Mouse (Mus musculus): ENCODE results near the gene Rarres1. TPM values are rescaled to one million over a fixed set of nuclear protein-coding genes. Genes with fewer than 3 reads are reported as not detected.

The Rarres1 gene
- polyA plus RNA-seq, 1 experiment from 2014 or later, result 1.3 TPM

DNA sequence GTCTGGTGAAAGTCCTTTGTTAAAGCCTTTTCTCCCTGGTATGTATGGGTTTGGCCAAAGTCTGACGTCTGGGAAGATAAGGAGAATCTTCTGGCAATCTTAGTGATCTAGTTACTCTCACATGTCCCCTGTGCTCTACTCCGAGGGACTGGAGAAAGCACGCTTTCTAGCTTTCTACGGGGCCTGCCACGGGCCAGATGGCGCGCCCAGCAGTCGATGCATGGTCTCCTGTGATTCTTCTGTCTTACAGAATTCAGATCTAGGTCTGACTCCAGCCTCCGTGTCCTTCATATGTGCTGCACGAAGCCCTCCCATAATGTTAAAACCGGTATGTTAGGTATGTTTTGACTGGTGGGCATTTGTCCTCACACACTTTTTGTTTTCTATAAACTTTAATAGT lies 35.5 kb downstream of the Rarres1 start:
- Histone ChIP-seq H3K4me3 (ENCODE audit: low read depth, low read length) (no peak overlapping the region), H3K27me3 (ENCODE audit: control insufficient read depth, insufficient read depth, low read length) (no peaks in the 10 kb centered on the region), H3K27ac (ENCODE audit: low read depth, low read length) (no peak overlapping the region), H3K9me3 (ENCODE audit: control insufficient read depth, low read length) (no peaks in the 10 kb centered on the region), H3K36me3 (ENCODE audit: control insufficient read depth, insufficient read depth, low read length) (peaks cover 4% of the 10 kb centered on the region; the same call in 1 of the 2 replicates), H3K4me2 (replicated peaks; ENCODE audit: low read depth, low read length) (no peak overlapping the region), H3K9ac (ENCODE audit: low read depth, low read length) (no peak overlapping the region), H3K4me1 (replicated peaks; ENCODE audit: control insufficient read depth, insufficient read depth, low read length) (no peaks in the 10 kb centered on the region)
- 94% methylated on average over 11 of the region's 11 CpGs for WGBS
- no peak for ATAC-seq (ENCODE audit: low FRiP score)
- DNase-seq (ENCODE audit: low spot score), result no peak

DNA sequence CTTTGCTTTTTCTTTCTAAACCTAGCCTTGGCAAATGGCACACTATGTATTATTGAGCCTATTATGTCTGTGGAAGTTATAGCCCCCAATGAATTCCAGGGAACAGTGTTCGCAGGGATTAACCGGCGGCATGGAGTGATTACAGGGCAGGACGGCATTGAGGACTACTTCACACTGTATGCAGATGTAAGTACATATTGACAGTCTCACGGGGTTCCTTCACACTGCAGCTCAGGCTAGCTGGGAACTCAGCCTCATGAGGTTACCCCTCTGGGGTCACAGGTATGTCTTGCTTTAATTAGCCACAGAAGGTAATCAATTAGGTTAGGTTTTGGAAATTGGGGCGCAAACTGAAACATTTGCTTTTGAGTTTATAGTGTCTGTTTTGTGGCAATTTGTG lies 41.9 kb downstream of the Rarres1 start:
- Histone ChIP-seq H3K27me3 (ENCODE audit: control insufficient read depth, insufficient read depth, low read length) (no peaks in the 10 kb centered on the region), H3K9me3 (ENCODE audit: control insufficient read depth, low read length) (no peaks in the 10 kb centered on the region), H3K36me3 (ENCODE audit: control insufficient read depth, insufficient read depth, low read length) (peaks cover 6% of the 10 kb centered on the region), H3K27ac (ENCODE audit: low read depth, low read length) (no peak overlapping the region), H3K4me1 (replicated peaks; ENCODE audit: control insufficient read depth, insufficient read depth, low read length) (no peaks in the 10 kb centered on the region), H3K9ac (ENCODE audit: low read depth, low read length) (no peak overlapping the region), H3K4me3 (ENCODE audit: low read depth, low read length) (no peak overlapping the region), H3K4me2 (replicated peaks; ENCODE audit: low read depth, low read length) (no peak overlapping the region)
- ATAC-seq (ENCODE audit: low FRiP score) (no peak), DNase-seq (ENCODE audit: low spot score) (no peak)
- WGBS, result 93% methylated on average over 6 of the region's 6 CpGs

DNA sequence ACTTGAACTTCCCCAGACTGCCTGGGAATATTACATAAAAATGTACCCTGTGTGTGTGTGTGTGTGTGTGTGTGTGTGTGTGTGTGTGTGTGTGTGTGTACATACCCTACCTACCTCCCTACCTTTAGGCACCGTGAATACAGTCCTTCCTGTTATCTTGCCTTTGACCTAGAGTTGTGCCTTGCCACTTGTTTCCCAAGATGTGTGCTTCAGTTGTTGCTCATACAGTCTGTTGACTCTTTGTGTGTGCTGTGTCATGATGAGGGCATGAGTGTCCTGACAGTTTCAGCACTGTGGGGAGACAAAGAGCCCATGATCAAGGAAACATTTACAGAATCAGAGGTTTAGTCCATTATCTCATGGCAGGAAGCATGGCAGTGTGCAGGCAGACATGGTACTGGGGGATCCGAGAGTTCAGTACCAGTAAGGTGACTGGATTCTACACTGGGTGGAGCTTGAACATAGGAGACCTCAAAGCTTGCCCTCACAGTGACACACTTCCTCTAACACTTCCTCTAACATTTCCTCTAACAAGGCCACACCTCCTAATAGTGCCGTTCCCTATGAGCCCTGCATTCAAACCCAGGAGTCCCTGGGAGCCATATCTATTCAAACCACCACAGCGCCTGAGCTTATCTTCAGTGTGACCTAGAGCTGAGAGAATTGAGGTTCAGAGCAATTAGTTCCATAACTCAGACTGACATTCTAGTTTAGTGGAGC lies 43.8 kb downstream of the Rarres1 start:
- Histone ChIP-seq H3K27ac (ENCODE audit: low read depth, low read length) (no peak overlapping the region), H3K9ac (ENCODE audit: low read depth, low read length) (no peak overlapping the region), H3K4me2 (replicated peaks; ENCODE audit: low read depth, low read length) (no peak overlapping the region), H3K4me1 (replicated peaks; ENCODE audit: control insufficient read depth, insufficient read depth, low read length) (no peaks in the 10 kb centered on the region), H3K4me3 (ENCODE audit: low read depth, low read length) (no peak overlapping the region), H3K36me3 (ENCODE audit: control insufficient read depth, insufficient read depth, low read length) (peaks cover 6% of the 10 kb centered on the region), H3K9me3 (ENCODE audit: control insufficient read depth, low read length) (no peaks in the 10 kb centered on the region), H3K27me3 (ENCODE audit: control insufficient read depth, insufficient read depth, low read length) (no peaks in the 10 kb centered on the region)
- 90% methylated on average over 4 of the region's 4 CpGs for WGBS
- ATAC-seq (ENCODE audit: low FRiP score) (no peak), DNase-seq (ENCODE audit: low spot score) (no peak)

DNA sequence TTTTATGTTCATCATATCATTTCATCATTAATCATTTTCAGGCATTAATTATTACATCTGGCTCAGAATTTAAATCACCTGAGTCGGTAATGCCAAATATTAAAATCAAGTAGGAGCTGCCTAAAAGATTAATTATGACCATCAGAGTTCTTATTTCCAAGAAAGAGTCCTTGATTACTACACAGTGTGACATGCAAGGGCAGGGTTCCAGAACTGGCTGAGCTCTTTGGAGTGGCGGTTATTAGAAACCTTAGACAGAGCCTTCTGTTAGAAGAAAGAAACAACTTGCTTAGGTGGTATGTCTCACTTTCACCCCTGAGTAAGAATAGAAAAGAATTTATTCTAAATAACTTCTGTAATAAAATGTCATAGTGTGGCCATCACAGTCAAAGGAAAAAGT lies 48.0 kb downstream of the Rarres1 start:
- Histone ChIP-seq H3K4me1 (replicated peaks; ENCODE audit: control insufficient read depth, insufficient read depth, low read length) (no peaks in the 10 kb centered on the region), H3K27ac (ENCODE audit: low read depth, low read length) (no peak overlapping the region), H3K4me2 (replicated peaks; ENCODE audit: low read depth, low read length) (no peak overlapping the region), H3K9ac (ENCODE audit: low read depth, low read length) (no peak overlapping the region), H3K9me3 (ENCODE audit: control insufficient read depth, low read length) (no peaks in the 10 kb centered on the region), H3K36me3 (ENCODE audit: control insufficient read depth, insufficient read depth, low read length) (peaks cover 2% of the 10 kb centered on the region; the same call in 1 of the 2 replicates), H3K4me3 (ENCODE audit: low read depth, low read length) (no peak overlapping the region), H3K27me3 (ENCODE audit: control insufficient read depth, insufficient read depth, low read length) (no peaks in the 10 kb centered on the region)
- DNase-seq (ENCODE audit: low spot score) (no peak), ATAC-seq (ENCODE audit: low FRiP score) (no peak)
- 94% methylated on average over 2 of the region's 2 CpGs for WGBS

DNA sequence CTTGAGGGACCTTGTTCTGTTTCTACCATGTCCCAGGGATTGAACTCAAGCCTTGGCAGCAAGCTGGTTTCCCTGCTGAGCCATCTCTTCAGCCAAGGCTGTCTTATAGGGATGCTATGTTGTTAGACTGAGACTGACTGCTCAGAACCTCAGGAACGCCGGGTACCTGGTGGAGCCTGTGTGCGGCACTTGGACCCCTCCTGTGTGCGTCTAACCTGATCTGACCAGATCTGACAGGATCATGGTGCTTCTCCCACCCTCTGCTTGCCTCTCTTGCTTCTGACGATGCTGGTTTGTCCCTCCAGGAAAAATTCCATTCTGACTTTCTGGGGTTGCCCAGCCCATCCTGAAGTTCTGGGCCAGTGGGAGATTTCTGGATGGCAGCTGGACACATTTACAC lies 48.7 kb downstream of the Rarres1 start:
- Histone ChIP-seq H3K4me3 (ENCODE audit: low read depth, low read length) (no peak overlapping the region), H3K27me3 (ENCODE audit: control insufficient read depth, insufficient read depth, low read length) (no peaks in the 10 kb centered on the region), H3K9ac (ENCODE audit: low read depth, low read length) (no peak overlapping the region), H3K4me2 (replicated peaks; ENCODE audit: low read depth, low read length) (no peak overlapping the region), H3K9me3 (ENCODE audit: control insufficient read depth, low read length) (no peaks in the 10 kb centered on the region), H3K36me3 (ENCODE audit: control insufficient read depth, insufficient read depth, low read length) (peaks cover 2% of the 10 kb centered on the region; the same call in 1 of the 2 replicates), H3K4me1 (replicated peaks; ENCODE audit: control insufficient read depth, insufficient read depth, low read length) (no peaks in the 10 kb centered on the region), H3K27ac (ENCODE audit: low read depth, low read length) (no peak overlapping the region)
- ATAC-seq (ENCODE audit: low FRiP score), result no peak
- DNase-seq (ENCODE audit: low spot score), result no peak
- WGBS, result 94% methylated on average over 5 of the region's 5 CpGs

DNA sequence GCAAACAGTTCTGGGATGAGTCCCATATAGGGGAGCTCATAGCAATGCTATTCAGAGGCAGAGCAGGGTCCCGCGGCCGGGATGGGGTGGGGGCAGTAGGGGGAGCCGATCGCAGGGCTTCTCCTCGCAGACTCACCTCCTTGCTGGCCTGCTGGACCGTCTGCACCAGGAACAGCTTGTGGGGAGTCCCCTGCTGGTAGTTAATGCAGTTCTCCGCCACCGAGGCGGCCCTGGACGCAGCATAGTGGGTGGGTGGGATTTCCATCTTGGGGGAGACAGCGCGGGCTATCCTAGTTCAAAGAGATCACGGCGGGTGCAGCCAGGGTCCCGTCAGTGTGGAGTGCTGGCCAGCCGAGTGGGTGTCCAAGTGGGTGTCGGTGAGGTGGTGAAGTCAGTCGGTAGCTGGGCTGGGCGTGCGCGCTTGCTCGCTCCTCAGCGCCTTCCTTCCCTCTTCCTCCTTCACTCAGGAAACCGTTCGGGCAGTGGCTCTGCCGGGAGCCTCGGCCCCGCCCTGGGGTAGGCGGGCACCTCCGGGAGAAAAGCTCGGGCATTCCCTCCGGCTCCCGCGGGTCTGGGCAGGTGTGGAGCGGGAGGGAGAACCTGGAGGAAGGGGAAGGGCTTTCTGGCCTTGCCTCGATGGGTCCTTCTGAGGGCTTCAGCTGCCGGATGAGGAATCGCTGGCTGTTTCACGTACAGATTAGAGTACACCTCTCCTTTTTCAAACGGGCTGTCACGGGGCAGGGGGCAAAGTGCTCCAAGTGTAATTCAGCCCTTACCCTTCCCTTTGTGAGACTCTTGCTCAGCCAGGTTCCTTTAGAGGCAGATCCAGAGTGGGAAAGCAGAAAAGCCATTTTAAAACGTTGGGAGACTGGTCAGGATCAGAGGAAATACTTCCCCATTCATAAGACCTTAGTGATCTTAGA lies 51.6 kb downstream of the Rarres1 start, which contains the start of gene Lxn:
Gene Lxn, minus strand, starts transcription at position 477 of the 923 bp plus-strand sequence.
- H3K9me3 ChIP-seq (ENCODE audit: control insufficient read depth, low read length), result no peaks in the 10 kb centered on the region
- no peaks in the 10 kb centered on the region for H3K27me3 ChIP-seq (ENCODE audit: control insufficient read depth, insufficient read depth, low read length)
- H3K4me3 ChIP-seq (ENCODE audit: low read depth, low read length), result peak within 1 kb of the TSS; percentile 56
- H3K9ac ChIP-seq (ENCODE audit: low read depth, low read length), result peak within 1 kb of the TSS; percentile 42
- H3K4me2 ChIP-seq (replicated peaks; ENCODE audit: low read depth, low read length), result peak within 1 kb of the TSS; percentile 81
- no peaks in the 10 kb centered on the region for H3K4me1 ChIP-seq (replicated peaks; ENCODE audit: control insufficient read depth, insufficient read depth, low read length)
- H3K27ac ChIP-seq (ENCODE audit: low read depth, low read length), result peak within 1 kb of the TSS; percentile 36; the same call in 1 of the 2 replicates
- ATAC-seq (ENCODE audit: low FRiP score), result peak; percentile 89
- WGBS, result 2% methylated on average over 43 of the region's 43 CpGs
- H3K36me3 ChIP-seq (ENCODE audit: control insufficient read depth, insufficient read depth, low read length), result no peaks in the 10 kb centered on the region
- peak; percentile 66 for DNase-seq (ENCODE audit: low spot score)

DNA sequence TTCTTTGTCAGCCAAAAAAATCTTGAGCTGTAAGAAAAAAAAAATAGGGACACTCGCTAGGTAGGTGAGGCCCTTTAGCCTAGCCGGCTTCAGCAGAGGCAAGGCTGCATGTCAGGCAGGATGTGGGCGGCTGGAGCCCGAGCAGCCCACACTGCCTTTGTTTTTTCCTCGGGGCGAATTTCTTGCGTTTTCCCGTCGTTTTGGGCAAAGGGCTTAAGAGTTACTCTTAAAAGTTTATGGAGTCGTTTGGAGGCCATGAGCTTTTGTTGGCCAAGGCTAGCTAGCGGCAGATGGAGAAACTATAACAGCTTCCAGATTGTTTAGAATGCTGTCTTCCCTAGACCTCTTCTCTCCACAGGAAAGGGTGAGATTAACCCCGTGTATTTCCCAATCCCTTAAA lies 52.3 kb downstream of the Rarres1 start:
- no peaks in the 10 kb centered on the region for H3K27me3 ChIP-seq (ENCODE audit: control insufficient read depth, insufficient read depth, low read length)
- H3K9ac ChIP-seq (ENCODE audit: low read depth, low read length), result peak overlapping the region; percentile 42
- 5% methylated on average over 12 of the region's 12 CpGs for WGBS
- ATAC-seq (ENCODE audit: low FRiP score), result peak; percentile 38; the same call in 1 of the 2 replicates
- DNase-seq (ENCODE audit: low spot score), result no peak
- H3K36me3 ChIP-seq (ENCODE audit: control insufficient read depth, insufficient read depth, low read length), result peaks cover 2% of the 10 kb centered on the region; the same call in 1 of the 2 replicates
- no peaks in the 10 kb centered on the region for H3K9me3 ChIP-seq (ENCODE audit: control insufficient read depth, low read length)
- peak overlapping the region; percentile 36; the same call in 1 of the 2 replicates for H3K27ac ChIP-seq (ENCODE audit: low read depth, low read length)
- H3K4me2 ChIP-seq (replicated peaks; ENCODE audit: low read depth, low read length), result peak overlapping the region; percentile 81
- peak overlapping the region; percentile 56 for H3K4me3 ChIP-seq (ENCODE audit: low read depth, low read length)
- H3K4me1 ChIP-seq (replicated peaks; ENCODE audit: control insufficient read depth, insufficient read depth, low read length), result no peaks in the 10 kb centered on the region

DNA sequence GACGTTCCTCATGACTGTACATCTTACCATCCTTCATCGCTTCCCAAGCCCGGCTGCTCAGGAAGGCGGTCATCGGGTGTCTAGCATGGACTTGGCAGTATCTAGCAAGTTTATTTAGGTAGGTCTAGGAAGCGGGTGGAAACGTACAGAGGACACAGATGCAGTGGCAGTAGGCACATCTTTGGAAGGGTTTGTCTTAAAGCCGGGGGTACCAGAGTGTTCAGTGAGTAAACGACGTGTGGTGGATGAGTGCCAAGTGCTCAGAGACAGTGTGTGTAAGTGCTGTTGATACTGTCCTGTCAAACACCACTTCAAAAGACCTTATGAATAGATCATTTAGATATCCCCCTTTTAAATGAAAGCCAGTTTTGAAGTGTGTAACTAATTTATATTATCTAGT lies 52.7 kb downstream of the Rarres1 start:
- peak overlapping the region; percentile 56 for H3K4me3 ChIP-seq (ENCODE audit: low read depth, low read length)
- DNase-seq (ENCODE audit: low spot score) (peak; percentile 7), ATAC-seq (ENCODE audit: low FRiP score) (no peak)
- 68% methylated on average over 10 of the region's 10 CpGs for WGBS
- no peaks in the 10 kb centered on the region for H3K27me3 ChIP-seq (ENCODE audit: control insufficient read depth, insufficient read depth, low read length)
- H3K4me2 ChIP-seq (replicated peaks; ENCODE audit: low read depth, low read length), result peak overlapping the region; percentile 81; the same call in 1 of the 2 replicates
- no peak overlapping the region for H3K9ac ChIP-seq (ENCODE audit: low read depth, low read length)
- H3K27ac ChIP-seq (ENCODE audit: low read depth, low read length), result no peak overlapping the region
- no peaks in the 10 kb centered on the region for H3K9me3 ChIP-seq (ENCODE audit: control insufficient read depth, low read length)
- peaks cover 4% of the 10 kb centered on the region; the same call in 1 of the 2 replicates for H3K36me3 ChIP-seq (ENCODE audit: control insufficient read depth, insufficient read depth, low read length)
- no peaks in the 10 kb centered on the region for H3K4me1 ChIP-seq (replicated peaks; ENCODE audit: control insufficient read depth, insufficient read depth, low read length)

Measured in hindbrain, embryonic 11.5 days (tissue).